Mouse (Mus musculus) erythroblast, adult 5-6 weeks (primary cell): ENCODE results near the gene Olfr816. TPM values are rescaled to one million over a fixed set of nuclear protein-coding genes. Genes with fewer than 3 reads are reported as not detected.
"Not testable (repeated sequence)": the region's sequence is repeated elsewhere in the genome, so short reads cannot be mapped to it uniquely, and the experiment has no call there.

Experiments used
- ATAC-seq: replicated peaks from 2 replicates; pipeline ENCODE4 v1.8.0; 2016; ENCODE audit warnings: moderate number of reproducible peaks, mild to moderate bottlenecking, moderate TSS enrichment, inconsistent platforms; ENCODE audit not compliant: poor library complexity, low FRiP score, severe bottlenecking
- total RNA-seq, 2 experiments: library from RNA; stranded (forward) in 1 of 2; stranded (reverse) in 1 of 2; fragments of 150-400 nt in 1 of 2; fragments of 200-764, 138-1000 nt in 1 of 2; gene quantifications; 2 replicates each; pipeline versions ENCODE4 v1.2.3 to v1.2.4; 2015 to 2017; ENCODE audit warnings: low replicate concordance in 2 of 2

Olfr816 gene
- total RNA-seq (2015; ENCODE audit: low replicate concordance) = not detected in 2 replicates
- 0.26 TPM in 1 of 2 replicates, not detected in the other for total RNA-seq (2017; ENCODE audit: low replicate concordance)

DNA sequence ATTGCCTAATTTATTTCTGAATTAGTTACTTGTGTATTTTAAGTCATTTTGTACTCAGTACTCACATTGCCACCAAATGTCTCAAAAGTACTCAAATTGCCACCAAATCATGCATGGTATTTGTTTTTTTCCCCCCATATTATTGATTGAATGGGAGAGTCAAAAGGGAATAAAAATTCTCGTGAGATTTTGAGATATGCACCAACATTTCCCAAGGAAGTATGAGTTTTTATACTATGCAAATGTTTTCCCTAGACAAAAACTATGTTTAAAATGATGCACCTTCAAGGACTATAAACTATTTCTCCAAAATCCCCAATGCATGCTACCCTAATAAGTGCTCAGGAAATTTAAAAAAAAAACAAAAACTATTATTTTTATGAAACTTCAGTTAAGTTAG is at the start of gene Olfr816:
Gene Olfr816, minus strand, starts transcription at position 101 of the 400 bp plus-strand sequence.
- no peak for ATAC-seq

DNA sequence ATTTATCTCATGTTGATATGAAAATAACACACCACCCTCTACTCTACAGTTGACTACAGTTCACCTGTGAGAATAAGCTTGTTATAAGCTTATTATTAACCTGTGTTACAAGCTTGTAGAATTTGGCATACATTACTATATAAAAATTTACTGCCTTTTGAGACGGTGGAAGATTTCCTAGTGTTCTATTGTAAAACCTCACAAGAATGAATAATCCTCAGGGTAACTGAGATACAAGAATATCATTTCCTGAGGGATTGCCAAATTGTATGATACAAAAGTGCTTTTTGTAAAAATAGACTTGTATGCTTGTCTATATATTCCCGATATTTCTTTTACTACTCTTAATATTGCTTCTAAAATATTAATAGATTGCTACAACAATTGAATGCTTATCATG is 33.6 kb upstream of the Olfr816 start, which contains the start of gene Olfr818:
Gene Olfr818, minus strand, starts transcription at position 101 of the 400 bp plus-strand sequence.
- no peak for ATAC-seq

GRCm38 (mm10) chr10:129905767-129906166 is 9.6 kb downstream of the Olfr816 start, which contains the start of gene Olfr815:
Gene Olfr815 (minus strand): TSS chr10:129905867.
- not testable (repeated sequence) for ATAC-seq

DNA sequence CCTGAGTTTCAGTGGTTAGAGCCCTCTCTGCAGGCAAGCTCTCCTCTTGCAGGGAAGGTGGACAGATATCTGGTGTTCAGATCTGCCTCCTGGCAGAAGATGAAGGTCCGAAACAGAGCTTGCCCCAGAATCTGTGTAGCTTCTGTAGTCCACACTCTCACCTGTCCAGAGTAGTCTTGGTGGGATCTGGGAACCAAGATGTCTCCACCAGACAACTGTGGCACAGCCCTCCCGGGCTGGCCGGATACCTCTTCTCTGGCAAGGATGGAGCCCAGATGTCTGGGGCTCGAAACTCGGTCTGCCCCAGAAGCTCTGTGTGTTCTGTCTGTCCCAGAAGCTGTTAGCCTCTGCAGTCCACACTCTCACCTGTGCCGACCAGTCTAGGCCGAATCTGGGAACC is 29.5 kb downstream of the Olfr816 start:
- no peak for ATAC-seq

GRCm38 (mm10) chr10:129885496-129885895 is 29.9 kb downstream of the Olfr816 start:
- ATAC-seq = not testable (repeated sequence)

GRCm38 (mm10) chr10:129879751-129880150 is 35.6 kb downstream of the Olfr816 start, which contains the start of gene Olfr814:
Gene Olfr814 (minus strand): TSS chr10:129879851.
- ATAC-seq = not testable (repeated sequence)

Other genes starting within 250 kb of the Olfr816 start
- gene Olfr801, start 241.7 kb downstream of the Olfr816 start, total RNA-seq (2015; ENCODE audit: low replicate concordance) = not detected in 2 replicates
- not detected in 2 replicates for gene Olfr801, start 241.7 kb downstream of the Olfr816 start, total RNA-seq (2017; ENCODE audit: low replicate concordance)
- not detected in 2 replicates for gene Olfr802, start 227.4 kb downstream of the Olfr816 start, total RNA-seq (2015; ENCODE audit: low replicate concordance)
- 0.14 TPM in 1 of 2 replicates, not detected in the other for gene Olfr802, start 227.4 kb downstream of the Olfr816 start, total RNA-seq (2017; ENCODE audit: low replicate concordance)
- not detected in 2 replicates for gene Olfr803, start 221.3 kb downstream of the Olfr816 start, total RNA-seq (2015; ENCODE audit: low replicate concordance)
- gene Olfr803, start 221.3 kb downstream of the Olfr816 start, total RNA-seq (2017; ENCODE audit: low replicate concordance) = not detected in 2 replicates
- not detected in 2 replicates for gene Olfr804, start 212.4 kb downstream of the Olfr816 start, total RNA-seq (2015; ENCODE audit: low replicate concordance)
- 0.28 TPM in 1 of 2 replicates, not detected in the other for gene Olfr804, start 212.4 kb downstream of the Olfr816 start, total RNA-seq (2017; ENCODE audit: low replicate concordance)
- gene Olfr805, start 186.2 kb downstream of the Olfr816 start, total RNA-seq (2015; ENCODE audit: low replicate concordance) = not detected in 2 replicates
- not detected in 2 replicates for gene Olfr805, start 186.2 kb downstream of the Olfr816 start, total RNA-seq (2017; ENCODE audit: low replicate concordance)
- not detected in 2 replicates for gene Olfr806, start 173.7 kb downstream of the Olfr816 start, total RNA-seq (2015; ENCODE audit: low replicate concordance)
- gene Olfr806, start 173.7 kb downstream of the Olfr816 start, total RNA-seq (2017; ENCODE audit: low replicate concordance) = 0.56 TPM in 1 of 2 replicates, not detected in the other
- gene Olfr807, start 157.8 kb downstream of the Olfr816 start, total RNA-seq (2015; ENCODE audit: low replicate concordance) = not detected in 2 replicates
- gene Olfr807, start 157.8 kb downstream of the Olfr816 start, total RNA-seq (2017; ENCODE audit: low replicate concordance) = not detected in 2 replicates
- gene Olfr808, start 150.1 kb downstream of the Olfr816 start, total RNA-seq (2015; ENCODE audit: low replicate concordance) = not detected in 2 replicates
- gene Olfr808, start 150.1 kb downstream of the Olfr816 start, total RNA-seq (2017; ENCODE audit: low replicate concordance) = not detected in 2 replicates
- not detected in 2 replicates for gene Olfr809, start 141.0 kb downstream of the Olfr816 start, total RNA-seq (2015; ENCODE audit: low replicate concordance)
- 0.43 TPM in 1 of 2 replicates, not detected in the other for gene Olfr809, start 141.0 kb downstream of the Olfr816 start, total RNA-seq (2017; ENCODE audit: low replicate concordance)
- gene Olfr810, start 120.7 kb downstream of the Olfr816 start, total RNA-seq (2015; ENCODE audit: low replicate concordance) = not detected in 2 replicates
- not detected in 2 replicates for gene Olfr810, start 120.7 kb downstream of the Olfr816 start, total RNA-seq (2017; ENCODE audit: low replicate concordance)
- gene Olfr811, start 111.2 kb downstream of the Olfr816 start, total RNA-seq (2015; ENCODE audit: low replicate concordance) = not detected in 2 replicates
- not detected in 2 replicates for gene Olfr811, start 111.2 kb downstream of the Olfr816 start, total RNA-seq (2017; ENCODE audit: low replicate concordance)
- gene Olfr812, start 69.5 kb downstream of the Olfr816 start, total RNA-seq (2015; ENCODE audit: low replicate concordance) = not detected in 2 replicates
- not detected in 2 replicates for gene Olfr812, start 69.5 kb downstream of the Olfr816 start, total RNA-seq (2017; ENCODE audit: low replicate concordance)
- not detected in 2 replicates for gene Olfr813, start 60.2 kb downstream of the Olfr816 start, total RNA-seq (2015; ENCODE audit: low replicate concordance)
- not detected in 2 replicates for gene Olfr813, start 60.2 kb downstream of the Olfr816 start, total RNA-seq (2017; ENCODE audit: low replicate concordance)
- gene Olfr814, start 35.7 kb downstream of the Olfr816 start, total RNA-seq (2015; ENCODE audit: low replicate concordance) = not detected in 2 replicates
- not detected in 2 replicates for gene Olfr814, start 35.7 kb downstream of the Olfr816 start, total RNA-seq (2017; ENCODE audit: low replicate concordance)
- gene Olfr815, start 9.7 kb downstream of the Olfr816 start, total RNA-seq (2015; ENCODE audit: low replicate concordance) = not detected in 2 replicates
- not detected in 2 replicates for gene Olfr815, start 9.7 kb downstream of the Olfr816 start, total RNA-seq (2017; ENCODE audit: low replicate concordance)
- not detected in 2 replicates for gene Olfr818, start 33.5 kb upstream of the Olfr816 start, total RNA-seq (2015; ENCODE audit: low replicate concordance)
- 3.1 TPM in 1 of 2 replicates, not detected in the other for gene Olfr818, start 33.5 kb upstream of the Olfr816 start, total RNA-seq (2017; ENCODE audit: low replicate concordance)
- gene Olfr819, start 51.7 kb upstream of the Olfr816 start, total RNA-seq (2015; ENCODE audit: low replicate concordance) = not detected in 2 replicates
- gene Olfr819, start 51.7 kb upstream of the Olfr816 start, total RNA-seq (2017; ENCODE audit: low replicate concordance) = not detected in 2 replicates
- not detected in 2 replicates for gene Olfr247, start 60.5 kb upstream of the Olfr816 start, total RNA-seq (2015; ENCODE audit: low replicate concordance)
- 0.85 TPM in 1 of 2 replicates, not detected in the other for gene Olfr247, start 60.5 kb upstream of the Olfr816 start, total RNA-seq (2017; ENCODE audit: low replicate concordance)
- not detected in 2 replicates for gene Gm10310, start 69.5 kb upstream of the Olfr816 start, total RNA-seq (2015; ENCODE audit: low replicate concordance)
- gene Gm10310, start 69.5 kb upstream of the Olfr816 start, total RNA-seq (2017; ENCODE audit: low replicate concordance) = 0.84 TPM in 1 of 2 replicates, not detected in the other
- not detected in 2 replicates for gene Olfr820, start 97.0 kb upstream of the Olfr816 start, total RNA-seq (2015; ENCODE audit: low replicate concordance)
- not detected in 2 replicates for gene Olfr820, start 97.0 kb upstream of the Olfr816 start, total RNA-seq (2017; ENCODE audit: low replicate concordance)
- gene Olfr821, start 114.8 kb upstream of the Olfr816 start, total RNA-seq (2015; ENCODE audit: low replicate concordance) = not detected in 2 replicates
- not detected in 2 replicates for gene Olfr821, start 114.8 kb upstream of the Olfr816 start, total RNA-seq (2017; ENCODE audit: low replicate concordance)
- not detected in 2 replicates for gene Olfr822, start 155.6 kb upstream of the Olfr816 start, total RNA-seq (2015; ENCODE audit: low replicate concordance)
- not detected in 2 replicates for gene Olfr822, start 155.6 kb upstream of the Olfr816 start, total RNA-seq (2017; ENCODE audit: low replicate concordance)
- not detected in 2 replicates for gene Olfr823, start 199.8 kb upstream of the Olfr816 start, total RNA-seq (2015; ENCODE audit: low replicate concordance)
- gene Olfr823, start 199.8 kb upstream of the Olfr816 start, total RNA-seq (2017; ENCODE audit: low replicate concordance) = not detected in 2 replicates
- gene Olfr824, start 214.4 kb upstream of the Olfr816 start, total RNA-seq (2015; ENCODE audit: low replicate concordance) = not detected in 2 replicates
- gene Olfr824, start 214.4 kb upstream of the Olfr816 start, total RNA-seq (2017; ENCODE audit: low replicate concordance) = not detected in 2 replicates